Mouse (Mus musculus): ENCODE results near the gene Msh5. TPM values are rescaled to one million over a fixed set of nuclear protein-coding genes. Genes with fewer than 3 reads are reported as not detected.
"Not testable (repeated sequence)": the region's sequence is repeated elsewhere in the genome, so short reads cannot be mapped to it uniquely, and the experiment has no call there.

Gene Msh5
- total RNA-seq, 2 experiments from 2014 or later = 2.0 to 3.2 TPM

- DNase-seq = peak; percentile 76
- intact Hi-C loops (cut with DNase I) = no loop called here
Observed at GRCm38 (mm10) chr17:35049561-35050016, 3.0 kb upstream of the Msh5 start, which contains the start of gene Clic1. Gene Clic1 (plus strand): TSS chr17:35049966.

GRCm38 (mm10) chr17:35048932-35049440 is 2.4 kb upstream of the Msh5 start:
- no peak for DNase-seq
- intact Hi-C loops (cut with DNase I) = no loop called here

GRCm38 (mm10) chr17:35048149-35048931 is 1.8 kb upstream of the Msh5 start:
- no peak for DNase-seq
- intact Hi-C loops (cut with DNase I) = no loop called here

GRCm38 (mm10) chr17:35047688-35048087 is 1.1 kb upstream of the Msh5 start:
- intact Hi-C loops (cut with DNase I) = no loop called here

GRCm38 (mm10) chr17:35045807-35046680 is 501 bp downstream of the Msh5 start:
- DNase-seq = no peak
- intact Hi-C loops (cut with DNase I) = no loop called here

More at GRCm38 (mm10) chr17:35047688-35048087, 1.1 kb upstream of the Msh5 start:
- DNase-seq = no peak

- intact Hi-C loops (cut with DNase I) = no loop called here
- DNase-seq = no peak
Observed at GRCm38 (mm10) chr17:35044904-35045806, 1.4 kb downstream of the Msh5 start.

- DNase-seq = no peak
- intact Hi-C loops (cut with DNase I) = no loop called here
Observed at GRCm38 (mm10) chr17:35043794-35044193, 2.8 kb downstream of the Msh5 start.

- intact Hi-C loops (cut with DNase I) = no loop called here
- no peak for DNase-seq
Observed at GRCm38 (mm10) chr17:35039121-35039873, 7.2 kb downstream of the Msh5 start.

GRCm38 (mm10) chr17:35034896-35035295 is 11.6 kb downstream of the Msh5 start:
- intact Hi-C loops (cut with DNase I) = no loop called here
- no peak for DNase-seq

GRCm38 (mm10) chr17:35033703-35034102 is 12.8 kb downstream of the Msh5 start:
- DNase-seq; intact Hi-C loops (cut with DNase I): not testable (repeated sequence)

GRCm38 (mm10) chr17:35032323-35032870 is 14.1 kb downstream of the Msh5 start:
- intact Hi-C loops (cut with DNase I) = no loop called here
- no peak for DNase-seq

GRCm38 (mm10) chr17:35031880-35032279 is 14.7 kb downstream of the Msh5 start:
- DNase-seq = no peak
- intact Hi-C loops (cut with DNase I) = no loop called here

GRCm38 (mm10) chr17:35031272-35031671 is 15.3 kb downstream of the Msh5 start:
- intact Hi-C loops (cut with DNase I) = no loop called here

GRCm38 (mm10) chr17:35029691-35030532 is 16.6 kb downstream of the Msh5 start:
- intact Hi-C loops (cut with DNase I) = no loop called here
- DNase-seq = no peak

More at GRCm38 (mm10) chr17:35031272-35031671, 15.3 kb downstream of the Msh5 start:
- DNase-seq = no peak

GRCm38 (mm10) chr17:35028315-35028714 is 18.2 kb downstream of the Msh5 start:
- DNase-seq = no peak
- intact Hi-C loops (cut with DNase I) = no loop called here

- intact Hi-C loops (cut with DNase I) = no loop called here
- DNase-seq = peak; percentile 96
Observed at GRCm38 (mm10) chr17:35027277-35028068, 19.1 kb downstream of the Msh5 start, which contains the start of gene Sapcd1. Gene Sapcd1 (minus strand): TSS chr17:35028016.

- intact Hi-C loops (cut with DNase I) = no loop called here
- no peak for DNase-seq
Observed at GRCm38 (mm10) chr17:35026206-35026605, 20.3 kb downstream of the Msh5 start.

Data from left cerebral cortex, postnatal 4 days (tissue).